Mouse (Mus musculus) cerebellum, adult 2 months (tissue): ENCODE results near the gene Stmn3.

Source experiments
- CTCF ChIP-seq: fragments of 200-500 bp; IDR thresholded peaks from 2 replicates; pipeline ENCODE4 v1.5.1; 2011; ENCODE audit warnings: low read depth, mild to moderate bottlenecking, control low read depth, low read length, moderate library complexity, borderline replicate concordance; ENCODE audit not compliant: insufficient read depth
- POLR2A ChIP-seq: fragments of 200-500 bp; IDR thresholded peaks from 2 replicates; pipeline ENCODE4 v1.6.1; 2011; ENCODE audit warnings: low read length, control low read depth, borderline replicate concordance; ENCODE audit not compliant: insufficient read depth

DNA sequence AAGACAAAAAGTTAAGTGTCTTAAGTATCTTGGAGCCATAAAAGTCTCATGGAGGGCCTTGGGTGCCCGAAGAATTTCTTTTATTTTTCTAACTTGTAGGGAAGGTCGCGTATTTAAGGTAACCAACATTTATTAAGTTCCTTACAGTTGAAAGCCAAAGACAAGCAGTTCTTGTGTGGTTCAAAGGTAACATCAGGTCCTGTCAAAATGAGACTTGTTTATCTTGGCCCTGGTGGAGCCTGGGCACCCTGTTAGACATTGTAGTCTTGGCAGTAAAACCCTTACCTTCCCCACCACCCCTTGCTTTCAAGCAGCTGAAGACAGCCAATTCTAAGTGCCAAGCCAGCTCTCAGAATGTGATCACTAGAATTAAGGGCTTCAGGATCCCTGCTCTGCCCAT, 25.6 kb downstream of the Stmn3 start:
- TF ChIP-seq POLR2A (no peak), CTCF (no peak)
